Mouse (Mus musculus) brain, embryonic 14.5 days (tissue): ENCODE data around the gene Gm28305.

Experiments
- CTCF ChIP-seq: fragments of 200-500 bp; IDR thresholded peaks from 2 replicates; pipeline ENCODE4 v1.5.1; 2012; ENCODE audit warnings: inconsistent platforms, mild to moderate bottlenecking, moderate library complexity, borderline replicate concordance; ENCODE audit not compliant: insufficient read depth, insufficient read length; ENCODE audit errors: extremely low read depth
- POLR2A ChIP-seq: fragments of 200-500 bp; IDR thresholded peaks from 2 replicates; pipeline ENCODE4 v1.6.1; 2012; ENCODE audit warnings: mild to moderate bottlenecking, inconsistent platforms, borderline replicate concordance; ENCODE audit not compliant: poor library complexity, insufficient read depth, insufficient read length, severe bottlenecking; ENCODE audit errors: extremely low read depth

DNA sequence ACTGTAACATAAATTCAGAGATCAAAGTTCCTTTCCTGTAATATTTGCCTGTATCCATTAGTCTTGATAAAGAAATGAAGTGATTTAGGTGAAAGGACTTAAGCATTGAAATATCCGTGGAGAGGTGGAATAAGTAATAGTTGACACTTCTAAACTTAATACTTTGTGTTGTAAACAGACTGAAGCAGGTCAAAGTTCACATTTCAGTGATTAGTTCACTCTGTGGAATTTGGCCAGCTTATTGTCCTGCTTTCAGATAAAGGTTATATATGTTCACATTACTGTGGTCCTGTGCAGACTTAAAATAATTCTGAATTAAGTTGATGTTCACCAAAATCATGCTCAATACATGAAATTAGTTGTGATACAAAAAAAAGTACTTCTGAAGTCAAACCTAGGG is 24.1 kb downstream of the Gm28305 start:
- TF ChIP-seq CTCF: no peak
- no peak for TF ChIP-seq POLR2A
